Mouse (Mus musculus): ENCODE measurements around the gene Mdm2. TPM values are rescaled to one million over a fixed set of nuclear protein-coding genes. Genes with fewer than 3 reads are reported as not detected.
A peak's percentile ranks its signal among the peaks of the same experiment; 100 is the strongest.

The Mdm2 gene
- total RNA-seq, 2 experiments from 2014 or later, result 49.2 to 49.8 TPM

GRCm38 (mm10) chr10:117700450-117700849 lies 10.1 kb downstream of the Mdm2 start:
- H3K27ac ChIP-seq, result no peak overlapping the region
- H3K4me3 ChIP-seq, result no peak overlapping the region
- intact Hi-C loops (cut with DNase I), result loop anchor here (10.0 kb wide), 2 partner anchors 336 to 476 kb away; partner anchors contain the start of gene Yeats4
- no peak for DNase-seq
- TF ChIP-seq CTCF (IDR thresholded peaks at IDR 0.05), result no peak

- H3K27ac ChIP-seq, result no peak overlapping the region
- intact Hi-C loops (cut with DNase I), result loop anchor here (10.0 kb wide), 2 partner anchors 335 to 475 kb away; partner anchors contain the start of gene Yeats4
- TF ChIP-seq CTCF (IDR thresholded peaks at IDR 0.05), result no peak
- DNase-seq, result no peak
- H3K4me3 ChIP-seq, result no peak overlapping the region
Measured at GRCm38 (mm10) chr10:117699914-117700313, 10.6 kb downstream of the Mdm2 start.

GRCm38 (mm10) chr10:117698313-117699138 lies 12.0 kb downstream of the Mdm2 start:
- H3K4me3 ChIP-seq, result no peak overlapping the region
- TF ChIP-seq CTCF (IDR thresholded peaks at IDR 0.05), result no peak
- DNase-seq, result no peak
- intact Hi-C loops (cut with DNase I), result no loop called here
- no peak overlapping the region for H3K27ac ChIP-seq

- DNase-seq, result no peak
- H3K4me3 ChIP-seq, result no peak overlapping the region
- intact Hi-C loops (cut with DNase I), result no loop called here
- no peak overlapping the region for H3K27ac ChIP-seq
- TF ChIP-seq CTCF (IDR thresholded peaks at IDR 0.05), result no peak
Measured at GRCm38 (mm10) chr10:117697561-117698115, 12.9 kb downstream of the Mdm2 start.

GRCm38 (mm10) chr10:117696827-117697560 lies 13.6 kb downstream of the Mdm2 start:
- intact Hi-C loops (cut with DNase I), result no loop called here
- DNase-seq, result no peak
- TF ChIP-seq CTCF (IDR thresholded peaks at IDR 0.05), result no peak
- H3K27ac ChIP-seq, result no peak overlapping the region
- no peak overlapping the region for H3K4me3 ChIP-seq

- Histone ChIP-seq H3K27ac (no peak overlapping the region), H3K4me3 (no peak overlapping the region)
- intact Hi-C loops (cut with DNase I), result no loop called here
- DNase-seq, result no peak
- TF ChIP-seq CTCF (IDR thresholded peaks at IDR 0.05), result no peak
Measured at GRCm38 (mm10) chr10:117696021-117696826, 14.3 kb downstream of the Mdm2 start.

GRCm38 (mm10) chr10:117695605-117696004 lies 15.0 kb downstream of the Mdm2 start:
- TF ChIP-seq CTCF (IDR thresholded peaks at IDR 0.05), result no peak
- intact Hi-C loops (cut with DNase I), result no loop called here
- Histone ChIP-seq H3K27ac (no peak overlapping the region), H3K4me3 (no peak overlapping the region)
- DNase-seq, result no peak

GRCm38 (mm10) chr10:117695027-117695426 lies 15.5 kb downstream of the Mdm2 start:
- TF ChIP-seq CTCF (IDR thresholded peaks at IDR 0.05), result no peak
- H3K4me3 ChIP-seq, result no peak overlapping the region
- no peak overlapping the region for H3K27ac ChIP-seq
- DNase-seq, result no peak
- intact Hi-C loops (cut with DNase I), result no loop called here

GRCm38 (mm10) chr10:117694255-117694953 lies 16.2 kb downstream of the Mdm2 start:
- no peak for DNase-seq
- intact Hi-C loops (cut with DNase I), result no loop called here
- Histone ChIP-seq H3K27ac (no peak overlapping the region), H3K4me3 (no peak overlapping the region)
- no peak for TF ChIP-seq CTCF (IDR thresholded peaks at IDR 0.05)

- H3K27ac ChIP-seq, result no peak overlapping the region
- intact Hi-C loops (cut with DNase I), result no loop called here
- TF ChIP-seq CTCF (IDR thresholded peaks at IDR 0.05), result no peak
- H3K4me3 ChIP-seq, result no peak overlapping the region
- DNase-seq, result no peak
Measured at GRCm38 (mm10) chr10:117692953-117693352, 17.6 kb downstream of the Mdm2 start.

GRCm38 (mm10) chr10:117692173-117692572 lies 18.4 kb downstream of the Mdm2 start:
- intact Hi-C loops (cut with DNase I), result no loop called here
- DNase-seq, result no peak
- peak; percentile 41 for TF ChIP-seq CTCF (IDR thresholded peaks at IDR 0.05)
- H3K4me3 ChIP-seq, result no peak overlapping the region
- no peak overlapping the region for H3K27ac ChIP-seq
